Mouse (Mus musculus) retina, adult 2 months (tissue): ENCODE data around the gene Gm5592.
"Not testable (repeated sequence)": the region's sequence is repeated elsewhere in the genome, so short reads cannot be mapped to it uniquely, and the experiment has no call there.

Experiments used
- DNase-seq: peaks from one replicate; pipeline ENCODE4 v3.0.0-alpha.2; 2012; ENCODE audit warnings: low read depth, low spot score

Gm5592 gene

GRCm38 (mm10) chr7:41153541-41153940 lies at the start of gene Gm5592:
Gene Gm5592 (plus strand): TSS chr7:41153841.
- DNase-seq, result not testable (repeated sequence)

GRCm38 (mm10) chr7:41155806-41156205 lies 2.2 kb downstream of the Gm5592 start:
- not testable (repeated sequence) for DNase-seq

GRCm38 (mm10) chr7:41157879-41158278 lies 4.2 kb downstream of the Gm5592 start:
- DNase-seq, result not testable (repeated sequence)

GRCm38 (mm10) chr7:41158562-41158961 lies 4.9 kb downstream of the Gm5592 start:
- DNase-seq, result not testable (repeated sequence)

GRCm38 (mm10) chr7:41193671-41194070 lies 40.0 kb downstream of the Gm5592 start:
- DNase-seq, result no peak
